Mouse (Mus musculus) thymus, postnatal 25 days (tissue): ENCODE results near the gene Dlg3.

ENCODE experiments used
- DNase-seq: peaks from one replicate; pipeline ENCODE4 v3.0.0; 2022

Dlg3 gene

GRCm38 (mm10) chrX:100767181-100767884 lies at the start of gene Dlg3:
Dlg3 (plus strand) TSS chrX:100767722.
- no peak for DNase-seq

GRCm38 (mm10) chrX:100728947-100729346 lies 38.6 kb upstream of the Dlg3 start:
- DNase-seq: no peak

- DNase-seq: peak; percentile 1
Measured at GRCm38 (mm10) chrX:100729665-100730188, 37.8 kb upstream of the Dlg3 start, which contains the start of gene Gdpd2. Gdpd2 (plus strand) TSS chrX:100729873.

- no peak for DNase-seq
Measured at GRCm38 (mm10) chrX:100730266-100730665, 37.3 kb upstream of the Dlg3 start.

- no peak for DNase-seq
Measured at GRCm38 (mm10) chrX:100734359-100734758, 33.2 kb upstream of the Dlg3 start.

GRCm38 (mm10) chrX:100738918-100739317 lies 28.6 kb upstream of the Dlg3 start:
- peak; percentile 6 for DNase-seq

GRCm38 (mm10) chrX:100739443-100739842 lies 28.1 kb upstream of the Dlg3 start:
- DNase-seq: no peak

- no peak for DNase-seq
Measured at GRCm38 (mm10) chrX:100740785-100741184, 26.7 kb upstream of the Dlg3 start.

GRCm38 (mm10) chrX:100741940-100742339 lies 25.6 kb upstream of the Dlg3 start:
- peak; percentile 58 for DNase-seq

- DNase-seq: no peak
Measured at GRCm38 (mm10) chrX:100765855-100766254, 1.7 kb upstream of the Dlg3 start.

GRCm38 (mm10) chrX:100767885-100768626 lies 534 bp downstream of the Dlg3 start:
- DNase-seq: no peak

GRCm38 (mm10) chrX:100769281-100769680 lies 1.8 kb downstream of the Dlg3 start:
- DNase-seq: no peak

GRCm38 (mm10) chrX:100774341-100774811 lies 6.9 kb downstream of the Dlg3 start:
- DNase-seq: peak; percentile 78

- no peak for DNase-seq
Measured at GRCm38 (mm10) chrX:100775405-100775804, 7.9 kb downstream of the Dlg3 start.

- peak; percentile 64 for DNase-seq
Measured at GRCm38 (mm10) chrX:100776494-100776893, 9.0 kb downstream of the Dlg3 start.

- DNase-seq: peak; percentile 83
Measured at GRCm38 (mm10) chrX:100776985-100777654, 9.6 kb downstream of the Dlg3 start.

GRCm38 (mm10) chrX:100777655-100778234 lies 10.2 kb downstream of the Dlg3 start:
- DNase-seq: no peak

GRCm38 (mm10) chrX:100778397-100778796 lies 10.9 kb downstream of the Dlg3 start:
- peak; percentile 6 for DNase-seq

- DNase-seq: no peak
Measured at GRCm38 (mm10) chrX:100789322-100789721, 21.8 kb downstream of the Dlg3 start.

- no peak for DNase-seq
Measured at GRCm38 (mm10) chrX:100796041-100796740, 28.7 kb downstream of the Dlg3 start.

GRCm38 (mm10) chrX:100796741-100797090 lies 29.2 kb downstream of the Dlg3 start:
- no peak for DNase-seq

GRCm38 (mm10) chrX:100797370-100797769 lies 29.8 kb downstream of the Dlg3 start:
- no peak for DNase-seq
